Mouse (Mus musculus): ENCODE data around the gene Mybpc1.

- TF ChIP-seq POLR2A (IDR thresholded peaks at IDR 0.05; ENCODE audit: control insufficient read depth, low read depth, low read length) (no peak), CTCF (IDR thresholded peaks at IDR 0.05; ENCODE audit: control insufficient read depth, insufficient read depth, insufficient replicate concordance, low read depth, low read length) (no peak)
Measured at GRCm38 (mm10) chr10:88631330-88631953, 26.5 kb upstream of the Mybpc1 start.

Data from testis, adult 2 months (tissue).